Mouse (Mus musculus) thymus, adult 2 months (tissue): ENCODE results near the gene Psma6.

Experiments used
- CTCF ChIP-seq: fragments of 200-500 bp; IDR thresholded peaks from 2 replicates; pipeline ENCODE4 v1.5.1; 2012; ENCODE audit warnings: mild to moderate bottlenecking, control low read depth, low read length, moderate library complexity, borderline replicate concordance; ENCODE audit not compliant: control insufficient read depth, poor library complexity, insufficient read depth; ENCODE audit errors: extremely low read depth
- POLR2A ChIP-seq: fragments of 200-500 bp; IDR thresholded peaks from 2 replicates; pipeline ENCODE4 v1.6.1; 2012; ENCODE audit warnings: mild to moderate bottlenecking, low read length, control low read depth, moderate library complexity; ENCODE audit not compliant: control insufficient read depth, poor library complexity, insufficient read depth; ENCODE audit errors: extremely low read depth

GRCm38 (mm10) chr12:55343998-55344397 is 40.0 kb upstream of the Psma6 start:
- TF ChIP-seq POLR2A (no peak), CTCF (no peak)
